Mouse (Mus musculus) lung, postnatal 0 days (tissue): ENCODE data around the gene Olfr1287.

Source experiments
- CTCF ChIP-seq: IDR thresholded peaks from 2 replicates; pipeline ENCODE4 v1.5.1; 2016; ENCODE audit warnings: antibody characterized with exemption, mild to moderate bottlenecking
- EP300 ChIP-seq: IDR thresholded peaks from 2 replicates; pipeline ENCODE4 v1.6.1; 2016; ENCODE audit warnings: antibody characterized with exemption, mild to moderate bottlenecking, control low read depth

DNA sequence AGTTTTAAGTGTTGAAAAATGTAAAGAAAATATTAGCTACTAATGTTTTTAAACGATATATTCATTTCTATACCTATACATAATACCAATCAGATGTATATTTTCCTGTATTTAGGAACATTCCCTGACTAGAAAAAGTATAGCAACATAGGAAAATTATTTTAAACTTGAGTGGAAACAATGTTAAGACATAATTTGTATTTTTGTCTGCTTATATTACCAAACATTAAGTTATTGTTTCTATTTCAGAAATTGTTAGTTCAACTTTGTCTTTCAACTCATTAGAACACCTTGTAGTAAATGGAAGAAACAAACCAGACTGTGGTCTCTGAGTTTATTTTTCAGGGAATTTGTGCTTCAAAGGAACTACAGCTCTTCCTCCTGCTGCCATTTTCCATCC, at the start of gene Olfr1287:
- TF ChIP-seq CTCF (no peak), EP300 (no peak)
